ENCODE assay signal across 8 mouse cellular contexts in the genomic region with DNA sequence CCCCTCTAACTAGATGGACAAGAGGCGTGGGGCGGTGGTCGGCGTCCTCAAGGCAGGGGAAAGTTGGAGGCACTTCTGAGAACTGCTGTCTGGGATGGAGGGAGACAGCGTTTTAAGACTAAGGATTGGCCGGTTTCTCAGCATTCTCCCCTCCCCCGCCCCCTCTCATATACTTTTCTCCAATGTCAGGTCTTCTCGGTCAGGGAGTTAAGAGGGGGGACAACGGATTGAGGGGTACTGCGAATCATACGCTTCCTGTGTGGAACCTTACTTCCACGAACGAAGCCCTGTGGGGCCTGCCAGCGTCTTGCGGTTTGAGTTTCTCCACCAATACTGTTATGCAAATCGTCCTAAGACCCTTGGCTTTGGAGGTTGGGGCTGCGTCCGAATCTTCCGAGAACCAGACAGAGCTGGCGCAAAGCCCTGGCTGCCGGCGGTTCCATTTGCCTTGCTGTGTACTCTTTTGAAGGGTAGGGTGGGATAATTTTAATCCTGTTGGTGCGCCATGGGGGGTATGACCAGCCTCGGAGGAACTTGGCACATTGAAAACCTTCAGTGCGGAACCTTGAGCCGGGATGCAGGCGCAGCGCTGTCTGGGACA. TPM values are rescaled to one million over a fixed set of nuclear protein-coding genes. Genes with fewer than 3 reads are reported as not detected.
DNase-seq lines count a peak whose midpoint lies in the region; ATAC-seq and TF ChIP-seq lines count a peak whose summit lies in the region.

No protein-coding gene starts in this region.

- no peak for TF ChIP-seq CTCF in spleen, adult 2 months (IDR thresholded peaks at IDR 0.05; ENCODE audit: extremely low read depth, insufficient read depth, insufficient read length, insufficient replicate concordance)

- H3K4me1 ChIP-seq in embryonic facial prominence, embryonic 12.5 days, result peaks cover 17% of the 10 kb centered on the region; the same call in 1 of the 2 replicates
- peaks cover 16% of the 10 kb centered on the region for H3K4me1 ChIP-seq in heart, embryonic 15.5 days (replicated peaks)
- H3K4me1 ChIP-seq in spleen, adult 2 months (ENCODE audit: control insufficient read depth, insufficient read depth, insufficient read length), result peaks cover 8% of the 10 kb centered on the region

- H3K36me3 ChIP-seq in embryonic facial prominence, embryonic 12.5 days, result no peaks in the 10 kb centered on the region
- H3K36me3 ChIP-seq in heart, embryonic 15.5 days, result no peaks in the 10 kb centered on the region
- no peaks in the 10 kb centered on the region for H3K36me3 ChIP-seq in macrophage (ENCODE audit: inconsistent target)
- no peaks in the 10 kb centered on the region for H3K36me3 ChIP-seq in spleen, adult 2 months (ENCODE audit: control insufficient read depth, insufficient read depth, low read length)

- H3K9ac ChIP-seq in embryonic facial prominence, embryonic 12.5 days, result peak overlapping the region; percentile 48
- peak overlapping the region; percentile 62 for H3K9ac ChIP-seq in heart, embryonic 15.5 days

- H3K9me3 ChIP-seq in embryonic facial prominence, embryonic 12.5 days, result no peaks in the 10 kb centered on the region
- H3K9me3 ChIP-seq in heart, embryonic 15.5 days (replicated peaks), result no peaks in the 10 kb centered on the region

- under 1% methylated on average over 28 of the region's 28 CpGs for WGBS in embryonic facial prominence, embryonic 12.5 days
- WGBS in heart, embryonic 15.5 days, result under 1% methylated on average over 28 of the region's 28 CpGs
- 2% methylated on average over 28 of the region's 28 CpGs for WGBS in macrophage (ENCODE audit: missing documents)
- WGBS in spleen, adult 2 months, result under 1% methylated on average over 28 of the region's 28 CpGs

- H3K27ac ChIP-seq in embryonic facial prominence, embryonic 12.5 days, result no peak overlapping the region
- H3K27ac ChIP-seq in heart, embryonic 15.5 days, result no peak overlapping the region
- peak overlapping the region; percentile 75 for H3K27ac ChIP-seq in macrophage
- peak overlapping the region; percentile 82 for H3K27ac ChIP-seq in spleen, adult 2 months (ENCODE audit: insufficient read depth, low read length)

- H3K27me3 ChIP-seq in embryonic facial prominence, embryonic 12.5 days, result peaks cover 25% of the 10 kb centered on the region
- peaks cover 23% of the 10 kb centered on the region for H3K27me3 ChIP-seq in heart, embryonic 15.5 days
- no peaks in the 10 kb centered on the region for H3K27me3 ChIP-seq in spleen, adult 2 months (ENCODE audit: control insufficient read depth, insufficient read depth, low read length)

- peak; percentile 32 for DNase-seq in urinary bladder, adult 2 months (ENCODE audit: low spot score)
- no peak for DNase-seq in urinary bladder, postnatal 4 days (ENCODE audit: low spot score in 2 of 2)
- peak; percentile 51 for DNase-seq in kidney, postnatal 10 days
- DNase-seq in spleen, adult 2 months (ENCODE audit: low read depth in 1 of 2, low spot score in 2 of 2), result peak in 1 of 2 experiments; percentile 26
- DNase-seq in T-cell, adult 2 months (ENCODE audit: low spot score), result no peak

- TF ChIP-seq POLR2A in spleen, adult 2 months (IDR thresholded peaks at IDR 0.05; ENCODE audit: low read depth, low read length), result no peak

- H3K79me2 ChIP-seq in macrophage (ENCODE audit: inconsistent target), result peaks cover 59% of the 10 kb centered on the region

- peak overlapping the region; percentile 60 for H3K4me3 ChIP-seq in embryonic facial prominence, embryonic 12.5 days
- peak overlapping the region; percentile 68 for H3K4me3 ChIP-seq in heart, embryonic 15.5 days
- H3K4me3 ChIP-seq in macrophage (ENCODE audit: inconsistent target), result peak overlapping the region; percentile 91
- peak overlapping the region; percentile 93 for H3K4me3 ChIP-seq in spleen, adult 2 months (ENCODE audit: extremely low read depth, insufficient read depth, insufficient read length)

- ATAC-seq in embryonic facial prominence, embryonic 12.5 days (ENCODE audit: insufficient number of reproducible peaks, insufficient read depth, low FRiP score, low TSS enrichment), result no peak
- peak; percentile 10; the same call in 1 of the 2 replicates for ATAC-seq in heart, embryonic 15.5 days (replicated peaks; ENCODE audit: insufficient number of reproducible peaks, insufficient read depth, low FRiP score, low read depth)

- H3K4me2 ChIP-seq in embryonic facial prominence, embryonic 12.5 days (replicated peaks), result peak overlapping the region; percentile 99
- H3K4me2 ChIP-seq in heart, embryonic 15.5 days, result peak overlapping the region; percentile 99

RNA-seq across cellular contexts. Expression of gene Aff1, which starts 1.0 kb away (rescaled TPM):
- polyA plus RNA-seq in urinary bladder, adult 2 months (2012; rRNA removed), result 9.4 and 22.0 TPM in 2 replicates
- polyA plus RNA-seq in embryonic facial prominence, embryonic 12.5 days (2016; fragmentation: Nextera tagmentation; extraction: Ambion mirVana), result 4.8 and 4.9 TPM in 2 replicates
- 7.6 and 11.9 TPM in 2 replicates for polyA plus RNA-seq in heart, embryonic 15.5 days (2015; fragmentation: Nextera tagmentation; extraction: Ambion mirVana)
- 100 to 1,000 TPM; 203 to 938 (median 276) TPM for total RNA-seq in macrophage (2018; cell fraction: chromatin; rRNA removed)
- 100 to 1,000 TPM in 8 of 26 experiments, 10 to 100 TPM in 18; 80.4 to 132 (median 93.2) TPM for total RNA-seq in macrophage (2018; cell fraction: cytosol; rRNA removed)
- 100 to 1,000 TPM; 134 to 711 (median 191) TPM for total RNA-seq in macrophage (2018; cell fraction: nucleus; rRNA removed)
- 46.6 to 51.5 TPM (median 46.7 TPM) in 3 replicates for polyA plus RNA-seq in macrophage (2018)
- polyA plus RNA-seq in spleen, adult 2 months (2012; rRNA removed), result 15.2 and 16.2 TPM in 2 replicates

RNA-seq across cellular contexts. Expression of gene 1700016H13Rik, which starts 37.3 kb away (rescaled TPM):
- 0.24 and 0.43 TPM in 2 replicates for polyA plus RNA-seq in urinary bladder, adult 2 months (2012; rRNA removed)
- 0.20 and 0.33 TPM in 2 replicates for polyA plus RNA-seq in embryonic facial prominence, embryonic 12.5 days (2016; fragmentation: Nextera tagmentation; extraction: Ambion mirVana)
- polyA plus RNA-seq in heart, embryonic 15.5 days (2015; fragmentation: Nextera tagmentation; extraction: Ambion mirVana), result 0.24 and 0.34 TPM in 2 replicates
- not detected for total RNA-seq in macrophage (2018; cell fraction: chromatin; rRNA removed)
- under 1 TPM in 4 of 26 experiments, not detected in 22; 0.09 to 0.15 (median 0.12) TPM for total RNA-seq in macrophage (2018; cell fraction: cytosol; rRNA removed)
- not detected for total RNA-seq in macrophage (2018; cell fraction: nucleus; rRNA removed)
- not detected in 3 replicates for polyA plus RNA-seq in macrophage (2018)
- not detected in 2 replicates for polyA plus RNA-seq in spleen, adult 2 months (2012; rRNA removed)

Comparison
In these comparisons a context has a peak if more than half of its experiments do, and no peak if none do; other contexts are left out.
1. DNase-seq: peak in urinary bladder, adult 2 months (single experiment) and kidney, postnatal 10 days (single experiment); none in urinary bladder, postnatal 4 days (0 of 2) and T-cell, adult 2 months (single experiment).
2. H3K27ac ChIP-seq: peak in macrophage (single experiment) and spleen, adult 2 months (single experiment); none in embryonic facial prominence, embryonic 12.5 days (single experiment) and heart, embryonic 15.5 days (single experiment).
3. Peak in every context shown above with its lines, with median percentiles within 50 percentile points of each other: H3K4me3 ChIP-seq.